Mouse (Mus musculus) liver, adult 2 months (tissue): ENCODE results near the gene Hist1h2aa.

ENCODE experiments used
- CTCF ChIP-seq: fragments of 200-500 bp; IDR thresholded peaks from 2 replicates; pipeline ENCODE4 v1.5.1; 2011; ENCODE audit warnings: low read depth, low read length, control low read depth
- POLR2A ChIP-seq: fragments of 200-500 bp; IDR thresholded peaks from 2 replicates; pipeline ENCODE4 v1.6.1; 2011; ENCODE audit warnings: low read length, control low read depth; ENCODE audit not compliant: insufficient read depth; ENCODE audit errors: extremely low read depth

DNA sequence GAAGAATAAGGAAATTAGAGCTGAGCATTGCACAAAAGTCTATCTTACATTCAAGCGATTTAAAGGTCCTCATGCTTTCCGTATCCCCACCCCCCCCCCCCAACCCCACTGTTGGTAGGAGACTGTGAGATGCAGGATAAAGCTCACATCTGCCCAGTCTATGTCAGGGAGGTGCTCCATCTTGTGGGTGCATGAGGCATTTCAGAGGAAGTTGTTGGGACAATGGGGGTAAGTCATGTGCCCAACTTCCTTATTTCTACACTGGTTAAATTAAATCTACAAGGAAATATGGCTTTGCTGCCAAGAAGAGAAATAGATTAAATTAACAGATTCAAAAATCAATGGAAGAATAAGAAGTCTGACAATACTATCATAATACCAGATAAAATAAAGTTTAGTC, 48.7 kb upstream of the Hist1h2aa start:
- TF ChIP-seq POLR2A = no peak
- TF ChIP-seq CTCF = peak; percentile 61; the same call in 1 of the 2 replicates
